Mouse (Mus musculus) thymus, adult 2 months (tissue): Measurements from ENCODE around the gene Hoxd4. TPM values are rescaled to one million over a fixed set of nuclear protein-coding genes. Genes with fewer than 3 reads are reported as not detected.

Experiments
- DNase-seq: peaks from one replicate; pipeline ENCODE4 v3.0.0; 2021
- H3K27ac ChIP-seq: fragments of 200-500 bp; 2 replicates; pipeline ENCODE4 v1.5.1; 2012; ENCODE audit warnings: low read length, control low read depth; ENCODE audit not compliant: control insufficient read depth, insufficient read depth
- H3K27me3 ChIP-seq: fragments of 200-500 bp; 2 replicates; pipeline ENCODE4 v1.6.1; 2012; ENCODE audit warnings: mild to moderate bottlenecking, low read length, moderate library complexity, mixed read lengths; ENCODE audit not compliant: control insufficient read depth, insufficient read depth
- H3K36me3 ChIP-seq: fragments of 200-500 bp; 2 replicates; pipeline ENCODE4 v1.6.1; 2012; ENCODE audit warnings: mild to moderate bottlenecking, low read length, moderate library complexity; ENCODE audit not compliant: control insufficient read depth, insufficient read depth
- H3K4me1 ChIP-seq: fragments of 200-500 bp; replicated peaks from 2 replicates; pipeline ENCODE4 v1.6.1; 2012; ENCODE audit warnings: low read length; ENCODE audit not compliant: control insufficient read depth, insufficient read depth
- H3K4me3 ChIP-seq: fragments of 200-500 bp; 2 replicates; pipeline ENCODE4 v1.5.1; 2012; ENCODE audit warnings: mild to moderate bottlenecking, low read length, control low read depth, moderate library complexity; ENCODE audit not compliant: control insufficient read depth, insufficient read depth
- CTCF ChIP-seq: fragments of 200-500 bp; IDR thresholded peaks from 2 replicates; pipeline ENCODE4 v1.5.1; 2012; ENCODE audit warnings: mild to moderate bottlenecking, control low read depth, low read length, moderate library complexity, borderline replicate concordance; ENCODE audit not compliant: control insufficient read depth, poor library complexity, insufficient read depth; ENCODE audit errors: extremely low read depth
- POLR2A ChIP-seq: fragments of 200-500 bp; IDR thresholded peaks from 2 replicates; pipeline ENCODE4 v1.6.1; 2012; ENCODE audit warnings: mild to moderate bottlenecking, low read length, control low read depth, moderate library complexity; ENCODE audit not compliant: control insufficient read depth, poor library complexity, insufficient read depth; ENCODE audit errors: extremely low read depth
- WGBS: fragments of 180-500 bp; shearing (Covaris S2); methylation state at CpG from one replicate; pipeline ENCODE4 v1.1.7; 2018; 5-methylcytosine and 5-hydroxymethylcytosine counted together
- polyA plus RNA-seq: library from polyadenylated mRNA; depleted of rRNA; stranded (reverse); fragments of >200 nt; gene quantifications from 2 replicates; pipeline ENCODE4 v1.2.3, GENCODE M21; 2012; rRNA removed

The Hoxd4 gene
- polyA plus RNA-seq, 1 experiment = 2.3 TPM

DNA sequence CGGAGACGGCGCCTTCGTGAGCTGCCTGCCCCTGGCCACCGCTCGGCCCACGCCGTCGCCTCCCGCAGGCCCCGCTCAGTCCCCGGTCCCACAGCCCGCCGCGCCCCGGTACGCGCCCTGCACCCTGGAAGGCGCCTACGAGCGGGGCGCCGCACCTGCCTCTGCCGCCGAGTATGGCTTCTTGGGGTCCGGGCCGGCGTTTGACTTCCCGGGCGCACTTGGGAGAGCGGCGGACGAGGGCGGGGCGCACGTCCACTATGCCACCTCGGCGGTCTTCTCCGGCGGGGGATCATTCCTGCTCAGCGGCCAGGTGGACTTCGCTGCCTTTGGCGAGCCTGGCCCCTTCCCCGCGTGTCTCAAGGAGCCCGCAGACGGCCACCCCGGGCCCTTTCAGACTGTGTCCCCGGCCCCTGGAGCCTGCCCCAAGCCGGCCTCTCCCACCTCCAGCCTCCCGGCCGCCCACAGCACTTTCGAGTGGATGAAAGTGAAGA is 51.6 kb downstream of the Hoxd4 start:
- DNase-seq = no peak
- no peak for TF ChIP-seq CTCF
- TF ChIP-seq POLR2A = no peak
- peaks cover 4% of the 10 kb centered on the region; the same call in 1 of the 2 replicates for H3K27me3 ChIP-seq
- 9% methylated on average over 52 of the region's 53 CpGs for WGBS
- H3K4me3 ChIP-seq = no peak overlapping the region
- H3K27ac ChIP-seq = no peak overlapping the region
- H3K4me1 ChIP-seq = 0 out of 2 replicates have a peak, but pooled peaks cover 3% of the 10 kb centered on the region
- no peaks in the 10 kb centered on the region for H3K36me3 ChIP-seq

DNA sequence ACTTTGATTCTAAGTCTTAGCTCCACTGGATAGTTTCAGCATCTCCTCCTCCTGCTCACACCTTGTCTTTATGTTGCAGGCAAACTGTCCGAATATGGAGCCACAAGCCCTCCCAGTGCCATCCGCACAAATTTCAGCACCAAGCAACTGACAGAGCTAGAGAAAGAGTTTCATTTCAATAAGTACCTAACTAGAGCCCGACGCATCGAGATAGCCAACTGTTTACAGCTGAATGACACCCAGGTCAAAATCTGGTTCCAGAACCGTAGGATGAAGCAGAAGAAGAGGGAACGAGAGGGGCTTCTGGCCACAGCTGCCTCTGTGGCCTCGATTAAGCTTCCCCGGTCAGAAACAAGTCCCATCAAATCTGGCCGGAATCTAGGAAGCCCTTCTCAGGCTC is 52.2 kb downstream of the Hoxd4 start:
- Histone ChIP-seq H3K27ac (no peak overlapping the region), H3K36me3 (no peaks in the 10 kb centered on the region), H3K4me1 (0 out of 2 replicates have a peak, but pooled peaks cover 3% of the 10 kb centered on the region), H3K27me3 (peaks cover 4% of the 10 kb centered on the region; the same call in 1 of the 2 replicates), H3K4me3 (no peak overlapping the region)
- 60% methylated on average over 10 of the region's 10 CpGs for WGBS
- TF ChIP-seq POLR2A (no peak), CTCF (no peak)
- DNase-seq = no peak

DNA sequence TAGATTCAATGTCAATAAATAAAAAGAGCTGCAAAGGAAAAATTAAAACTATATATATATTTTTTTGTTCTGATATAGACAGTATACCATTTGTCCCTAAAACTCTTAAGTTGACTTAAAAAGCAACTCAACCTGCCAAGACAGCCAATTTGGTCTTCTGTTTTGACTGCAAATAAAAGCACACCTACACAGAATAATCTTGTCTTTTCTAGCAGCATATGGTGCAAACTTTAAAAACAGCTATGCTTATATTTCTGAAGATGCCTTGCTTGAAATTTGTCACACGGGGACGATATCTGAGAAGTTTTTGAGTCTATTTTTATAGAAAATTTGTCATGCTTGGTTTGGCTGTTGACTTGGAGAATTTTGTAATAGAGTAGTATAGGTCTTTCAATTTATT is 62.6 kb downstream of the Hoxd4 start:
- DNase-seq = no peak
- WGBS = 90% methylated on average over 2 of the region's 2 CpGs
- Histone ChIP-seq H3K27me3 (no peaks in the 10 kb centered on the region), H3K4me1 (no peaks in the 10 kb centered on the region), H3K4me3 (no peak overlapping the region), H3K36me3 (no peaks in the 10 kb centered on the region), H3K27ac (no peak overlapping the region)
- no peak for TF ChIP-seq CTCF
- TF ChIP-seq POLR2A = no peak

DNA sequence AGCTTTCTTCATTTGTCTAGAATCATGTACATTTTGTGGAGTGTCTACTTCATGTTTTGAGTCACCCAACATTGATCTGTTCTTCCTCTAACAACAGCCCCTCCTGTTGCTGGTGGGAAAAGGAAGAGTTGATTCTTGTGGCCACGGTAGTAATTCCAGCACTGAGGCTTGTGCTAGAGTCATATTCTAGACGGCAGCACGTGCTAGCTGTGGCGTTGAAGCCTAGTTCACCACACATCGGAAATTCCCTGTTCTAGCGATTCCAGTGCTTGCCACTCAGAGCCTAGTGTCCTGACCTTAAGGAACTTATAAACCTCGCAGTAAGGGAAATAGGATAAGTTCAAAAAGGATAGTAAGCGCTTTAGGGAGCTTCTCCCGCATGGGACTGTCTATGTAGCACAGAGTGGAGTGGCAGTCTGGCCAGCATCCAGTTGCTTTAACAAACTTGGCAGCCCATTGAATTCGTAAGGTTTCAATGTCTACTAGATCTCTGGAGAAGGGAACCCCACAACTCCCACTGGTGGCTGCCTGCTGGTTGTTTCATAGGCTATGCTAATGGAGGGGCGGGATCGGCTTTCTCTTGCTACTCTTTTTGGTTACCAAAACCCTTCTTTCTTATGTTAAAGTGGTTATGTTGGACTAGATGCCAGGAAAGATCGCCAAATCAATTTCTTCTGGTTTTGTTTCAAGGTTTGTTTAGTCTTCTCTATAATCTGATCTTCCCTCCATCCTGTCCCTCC is 66.0 kb downstream of the Hoxd4 start:
- no peaks in the 10 kb centered on the region for H3K4me1 ChIP-seq
- 90% methylated on average over 13 of the region's 13 CpGs for WGBS
- TF ChIP-seq CTCF (no peak), POLR2A (no peak)
- no peak for DNase-seq
- H3K4me3 ChIP-seq = no peak overlapping the region
- H3K27ac ChIP-seq = no peak overlapping the region; the same call in 1 of the 2 replicates
- no peaks in the 10 kb centered on the region for H3K36me3 ChIP-seq
- no peaks in the 10 kb centered on the region for H3K27me3 ChIP-seq

Other genes starting within 250 kb of the Hoxd4 start
- gene Lnpk, start 132.5 kb upstream of the Hoxd4 start, polyA plus RNA-seq = 9.4 and 10.6 TPM in 2 replicates
- gene Evx2, start 52.4 kb upstream of the Hoxd4 start, polyA plus RNA-seq = not detected in 2 replicates
- gene Hoxd13, start 43.6 kb upstream of the Hoxd4 start, polyA plus RNA-seq = 0.04 TPM in 1 of 2 replicates, not detected in the other
- not detected in 2 replicates for gene Hoxd12, start 36.9 kb upstream of the Hoxd4 start, polyA plus RNA-seq
- not detected in 2 replicates for gene Hoxd11, start 32.4 kb upstream of the Hoxd4 start, polyA plus RNA-seq
- gene Hoxd10, start 20.0 kb upstream of the Hoxd4 start, polyA plus RNA-seq = not detected in 2 replicates
- 0.31 and 0.41 TPM in 2 replicates for gene Hoxd9, start 14.2 kb upstream of the Hoxd4 start, polyA plus RNA-seq
- gene Hoxd8, start 7.3 kb upstream of the Hoxd4 start, polyA plus RNA-seq = 1.1 and 1.2 TPM in 2 replicates
- gene Hoxd3, start within 50 bp of the Hoxd4 start, polyA plus RNA-seq = 0.54 and 0.59 TPM in 2 replicates
- gene Gm28230, start 14.8 kb downstream of the Hoxd4 start, polyA plus RNA-seq = 0.15 and 0.31 TPM in 2 replicates
- 0.05 TPM in 1 of 2 replicates, not detected in the other for gene Hoxd1, start 51.1 kb downstream of the Hoxd4 start, polyA plus RNA-seq
- 37.6 TPM in 2 replicates for gene Mtx2, start 113.9 kb downstream of the Hoxd4 start, polyA plus RNA-seq